Mouse (Mus musculus) stomach, embryonic 14.5 days (tissue): ENCODE measurements around the gene Ogfod2. TPM values are rescaled to one million over a fixed set of nuclear protein-coding genes. Genes with fewer than 3 reads are reported as not detected.

Experiments
- ATAC-seq: fragments of 200-750 bp; cut with Nextera tagmentation; 2 replicates; pipeline ENCODE4 v1.8.0; 2017; ENCODE audit warnings: low read depth, moderate TSS enrichment; ENCODE audit not compliant: insufficient number of reproducible peaks, insufficient read depth, low FRiP score
- H3K27ac ChIP-seq: fragments of 300-500 bp; sonication (generic); 2 replicates; pipeline ENCODE4 v1.5.1; 2014; ENCODE audit warnings: mild to moderate bottlenecking, low read length, moderate library complexity, mixed read lengths
- H3K27me3 ChIP-seq: fragments of 300-500 bp; sonication (generic); 2 replicates; pipeline ENCODE4 v1.6.1; 2014; ENCODE audit warnings: low read length, control low read depth, mixed read lengths; ENCODE audit not compliant: control insufficient read depth, insufficient read depth
- H3K36me3 ChIP-seq: fragments of 300-500 bp; sonication (generic); 2 replicates; pipeline ENCODE4 v1.6.1; 2014; ENCODE audit warnings: mild to moderate bottlenecking, control low read depth, low read length, moderate library complexity, mixed read lengths; ENCODE audit not compliant: control insufficient read depth, insufficient read depth
- H3K4me1 ChIP-seq: fragments of 300-500 bp; sonication (generic); 2 replicates; pipeline ENCODE4 v1.6.1; 2014; ENCODE audit warnings: low read length, control low read depth, mixed read lengths; ENCODE audit not compliant: control insufficient read depth, insufficient read depth
- H3K4me2 ChIP-seq: fragments of 300-500 bp; sonication (generic); replicated peaks from 2 replicates; pipeline ENCODE4 v1.6.1; 2014; ENCODE audit warnings: low read depth, low read length, control low read depth
- H3K4me3 ChIP-seq: fragments of 300-500 bp; sonication (generic); 2 replicates; pipeline ENCODE4 v1.5.1; 2014; ENCODE audit warnings: low read depth, low read length, control low read depth
- H3K9ac ChIP-seq: fragments of 300-500 bp; sonication (generic); replicated peaks from 2 replicates; pipeline ENCODE4 v1.6.1; 2014; ENCODE audit warnings: low read depth, mild to moderate bottlenecking, control low read depth, low read length, moderate library complexity, mixed read lengths
- H3K9me3 ChIP-seq: fragments of 300-500 bp; sonication (generic); 2 replicates; pipeline ENCODE4 v1.6.1; 2016; ENCODE audit warnings: low read depth, low read length, control low read depth; ENCODE audit not compliant: control insufficient read depth
- WGBS: fragments of 180-500 bp; shearing (Covaris S2); extraction: QIAGEN DNeasy Blood & Tissue Kit; methylation state at CpG from one replicate; pipeline ENCODE4 v1.1.7; 2014; 5-methylcytosine and 5-hydroxymethylcytosine counted together
- polyA plus RNA-seq: library from polyadenylated mRNA; unstranded; fragments of >200 nt; fragmentation: Nextera tagmentation; extraction: Ambion mirVana; gene quantifications from 2 replicates; pipeline ENCODE4 v1.2.1, GENCODE M21; 2014

The Ogfod2 gene
- 14.5 and 16.8 TPM in 2 replicates for polyA plus RNA-seq

- H3K27ac ChIP-seq, result peak within 1 kb of the TSS; percentile 79
- 3% methylated on average over 66 of the region's 66 CpGs for WGBS
- ATAC-seq, result peak; percentile 97
These were observed at the start of gene Ogfod2 for GRCm38 (mm10) chr5:124111742-124112497. Gene Ogfod2, plus strand, starts transcription at chr5:124112297.

GRCm38 (mm10) chr5:124069657-124070056 is 42.4 kb upstream of the Ogfod2 start:
- Histone ChIP-seq H3K4me1 (no peaks in the 10 kb centered on the region), H3K4me3 (no peak overlapping the region), H3K9me3 (no peaks in the 10 kb centered on the region), H3K27me3 (no peaks in the 10 kb centered on the region), H3K4me2 (no peak overlapping the region), H3K27ac (no peak overlapping the region), H3K36me3 (no peaks in the 10 kb centered on the region), H3K9ac (no peak overlapping the region)
- no peak for ATAC-seq
- 65% methylated on average over 3 of the region's 3 CpGs for WGBS

More at GRCm38 (mm10) chr5:124111742-124112497, at the start of gene Ogfod2:
- H3K4me3 ChIP-seq, result peak within 1 kb of the TSS; percentile 89
- no peaks in the 10 kb centered on the region for H3K9me3 ChIP-seq
- peaks cover 14% of the 10 kb centered on the region for H3K4me1 ChIP-seq
- peak within 1 kb of the TSS; percentile 63 for H3K9ac ChIP-seq
- H3K27me3 ChIP-seq, result no peaks in the 10 kb centered on the region
- peak within 1 kb of the TSS; percentile 95 for H3K4me2 ChIP-seq
- no peaks in the 10 kb centered on the region; the same call in 1 of the 2 replicates for H3K36me3 ChIP-seq

GRCm38 (mm10) chr5:124073682-124074081 is 38.4 kb upstream of the Ogfod2 start:
- no peaks in the 10 kb centered on the region for H3K27me3 ChIP-seq
- no peaks in the 10 kb centered on the region for H3K36me3 ChIP-seq
- no peak overlapping the region for H3K4me2 ChIP-seq
- peaks cover 4% of the 10 kb centered on the region for H3K4me1 ChIP-seq
- no peak overlapping the region for H3K4me3 ChIP-seq
- no peak overlapping the region for H3K9ac ChIP-seq
- 54% methylated on average over 9 of the region's 9 CpGs for WGBS
- H3K27ac ChIP-seq, result no peak overlapping the region
- H3K9me3 ChIP-seq, result no peaks in the 10 kb centered on the region
- no peak for ATAC-seq

GRCm38 (mm10) chr5:124074845-124075307 is 37.2 kb upstream of the Ogfod2 start:
- 19% methylated on average over 10 of the region's 10 CpGs for WGBS
- Histone ChIP-seq H3K27ac (no peak overlapping the region), H3K27me3 (no peaks in the 10 kb centered on the region), H3K4me2 (no peak overlapping the region), H3K9ac (no peak overlapping the region), H3K9me3 (no peaks in the 10 kb centered on the region), H3K36me3 (no peaks in the 10 kb centered on the region), H3K4me3 (no peak overlapping the region), H3K4me1 (peaks cover 4% of the 10 kb centered on the region)
- ATAC-seq, result peak; percentile 15; the same call in 1 of the 2 replicates

- Histone ChIP-seq H3K4me3 (no peak overlapping the region), H3K9ac (no peak overlapping the region), H3K36me3 (no peaks in the 10 kb centered on the region), H3K4me1 (peaks cover 4% of the 10 kb centered on the region), H3K9me3 (no peaks in the 10 kb centered on the region), H3K4me2 (no peak overlapping the region), H3K27me3 (no peaks in the 10 kb centered on the region), H3K27ac (no peak overlapping the region)
- ATAC-seq, result no peak
- 65% methylated on average over 9 of the region's 9 CpGs for WGBS
These were observed 36.4 kb upstream of the Ogfod2 start for GRCm38 (mm10) chr5:124075716-124076115.

DNA sequence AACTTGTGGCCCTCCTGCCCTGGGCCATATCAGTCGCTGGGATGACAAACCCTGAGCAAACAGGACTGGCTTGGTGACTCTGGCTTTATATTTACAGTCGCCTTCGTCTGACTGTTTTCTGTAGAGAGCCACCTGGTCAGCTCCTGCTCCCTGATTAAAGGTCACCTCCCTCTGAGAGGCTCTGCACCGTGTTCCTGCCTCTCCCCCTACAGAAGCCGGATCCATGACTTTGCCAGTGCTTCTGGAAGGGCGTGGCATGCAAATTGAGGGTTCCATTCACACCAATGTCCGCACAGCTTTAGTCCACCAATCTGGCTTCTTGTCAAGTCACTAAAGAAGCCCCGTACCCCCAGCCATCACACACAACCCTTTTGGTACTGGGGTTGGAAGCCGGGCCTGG is 35.5 kb upstream of the Ogfod2 start:
- ATAC-seq, result peak; percentile 63
- Histone ChIP-seq H3K9me3 (no peaks in the 10 kb centered on the region), H3K9ac (no peak overlapping the region), H3K4me2 (no peak overlapping the region), H3K27ac (peak overlapping the region; percentile 39; the same call in 1 of the 2 replicates), H3K4me3 (no peak overlapping the region), H3K36me3 (no peaks in the 10 kb centered on the region), H3K27me3 (no peaks in the 10 kb centered on the region), H3K4me1 (peaks cover 4% of the 10 kb centered on the region)
- 46% methylated on average over 9 of the region's 9 CpGs for WGBS

GRCm38 (mm10) chr5:124077241-124077640 is 34.9 kb upstream of the Ogfod2 start:
- Histone ChIP-seq H3K36me3 (no peaks in the 10 kb centered on the region), H3K27me3 (no peaks in the 10 kb centered on the region), H3K9me3 (no peaks in the 10 kb centered on the region), H3K4me3 (no peak overlapping the region), H3K27ac (peak overlapping the region; percentile 39; the same call in 1 of the 2 replicates), H3K4me2 (no peak overlapping the region), H3K4me1 (peaks cover 4% of the 10 kb centered on the region), H3K9ac (no peak overlapping the region)
- WGBS, result 80% methylated on average over 13 of the region's 13 CpGs
- no peak for ATAC-seq

DNA sequence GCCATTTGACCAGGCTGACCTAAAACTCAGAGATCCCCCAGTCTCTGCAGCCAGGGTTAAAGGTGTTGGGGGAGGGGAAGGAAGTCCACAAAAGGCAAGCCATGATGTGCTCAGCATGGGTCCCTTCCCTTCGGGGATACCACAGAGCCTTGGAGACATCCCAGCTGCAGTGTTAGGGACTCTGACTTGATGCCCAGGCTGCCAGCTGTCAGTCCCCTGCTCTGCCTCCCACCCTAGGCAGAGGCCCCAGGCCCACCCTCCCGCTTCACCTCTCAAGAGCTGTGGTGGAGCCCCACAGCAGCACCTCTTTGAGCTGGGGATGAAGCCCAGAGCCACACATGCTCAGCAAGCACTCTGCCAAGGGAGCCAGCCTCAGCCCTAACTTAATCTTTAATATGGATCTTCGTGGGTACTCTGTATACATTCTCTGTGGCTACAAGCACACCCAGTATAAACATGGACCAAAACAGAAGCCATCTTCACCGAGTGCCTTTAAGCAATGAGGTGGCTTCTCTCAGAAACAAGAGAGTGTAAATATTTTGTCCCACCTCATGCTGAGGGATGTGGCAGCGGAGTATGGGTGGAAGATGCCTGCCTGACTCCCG is 34.1 kb upstream of the Ogfod2 start:
- Histone ChIP-seq H3K27ac (no peak overlapping the region), H3K9me3 (no peaks in the 10 kb centered on the region), H3K4me2 (no peak overlapping the region), H3K4me1 (peaks cover 4% of the 10 kb centered on the region), H3K9ac (no peak overlapping the region), H3K27me3 (no peaks in the 10 kb centered on the region), H3K4me3 (no peak overlapping the region), H3K36me3 (no peaks in the 10 kb centered on the region)
- 52% methylated on average over 6 of the region's 6 CpGs for WGBS
- ATAC-seq, result no peak
